Mouse (Mus musculus) adrenal gland, adult (tissue): Measurements from ENCODE around the gene Pdpk1.
"Not testable (repeated sequence)": the region's sequence is repeated elsewhere in the genome, so short reads cannot be mapped to it uniquely, and the experiment has no call there.

Experiments
- DNase-seq, 2 experiments: peaks; one replicate each; pipeline ENCODE4 v3.0.0; 2022 to 2023; ENCODE audit warnings: low spot score in 1 of 2; ENCODE audit not compliant: inconsistent age in 2 of 2

Pdpk1 gene

GRCm38 (mm10) chr17:24163176-24163962 is 12.6 kb upstream of the Pdpk1 start, which contains the start of gene Amdhd2:
Gene Amdhd2 (minus strand): TSS chr17:24163766.
- peak; percentile 97 to 99 for DNase-seq

- peak in 1 of 2 experiments; percentile 47 for DNase-seq
Measured at GRCm38 (mm10) chr17:24162584-24163175, 12.0 kb upstream of the Pdpk1 start.

- no peak for DNase-seq
Measured at GRCm38 (mm10) chr17:24161466-24161865, 10.7 kb upstream of the Pdpk1 start.

- DNase-seq, result no peak
Measured at GRCm38 (mm10) chr17:24157526-24157925, 6.8 kb upstream of the Pdpk1 start.

- no peak for DNase-seq
Measured at GRCm38 (mm10) chr17:24157121-24157520, 6.4 kb upstream of the Pdpk1 start.

GRCm38 (mm10) chr17:24156394-24156793 is 5.7 kb upstream of the Pdpk1 start:
- DNase-seq, result no peak

- no peak for DNase-seq
Measured at GRCm38 (mm10) chr17:24155742-24156141, 5.0 kb upstream of the Pdpk1 start.

GRCm38 (mm10) chr17:24154463-24154862 is 3.7 kb upstream of the Pdpk1 start:
- DNase-seq, result no peak

- peak; percentile 82 to 92 for DNase-seq
Measured at GRCm38 (mm10) chr17:24151890-24152563, 1.3 kb upstream of the Pdpk1 start.

GRCm38 (mm10) chr17:24151382-24151781 is 658 bp upstream of the Pdpk1 start:
- DNase-seq, result no peak

- peak; percentile 70 to 91 for DNase-seq
Measured at GRCm38 (mm10) chr17:24149421-24149820, 1.3 kb downstream of the Pdpk1 start.

- DNase-seq, result no peak
Measured at GRCm38 (mm10) chr17:24142897-24143296, 7.8 kb downstream of the Pdpk1 start.

GRCm38 (mm10) chr17:24141425-24141920 is 9.3 kb downstream of the Pdpk1 start:
- DNase-seq, result peak; percentile 98 to 99

GRCm38 (mm10) chr17:24140845-24141424 is 9.8 kb downstream of the Pdpk1 start:
- DNase-seq, result peak; percentile 64 to 86

GRCm38 (mm10) chr17:24139968-24140367 is 10.8 kb downstream of the Pdpk1 start:
- no peak for DNase-seq

GRCm38 (mm10) chr17:24139256-24139655 is 11.5 kb downstream of the Pdpk1 start:
- no peak for DNase-seq

GRCm38 (mm10) chr17:24137226-24137880 is 13.4 kb downstream of the Pdpk1 start:
- no peak for DNase-seq

- no peak for DNase-seq
Measured at GRCm38 (mm10) chr17:24134062-24134461, 16.7 kb downstream of the Pdpk1 start.

- DNase-seq, result not testable (repeated sequence)
Measured at GRCm38 (mm10) chr17:24132919-24133318, 17.8 kb downstream of the Pdpk1 start.

- no peak for DNase-seq
Measured at GRCm38 (mm10) chr17:24131570-24131969, 19.2 kb downstream of the Pdpk1 start.

- not testable (repeated sequence) for DNase-seq
Measured at GRCm38 (mm10) chr17:24129246-24129645, 21.5 kb downstream of the Pdpk1 start.
